Mouse (Mus musculus) forebrain, embryonic 14.5 days (tissue): ENCODE results near the gene Mfsd1. TPM values are rescaled to one million over a fixed set of nuclear protein-coding genes. Genes with fewer than 3 reads are reported as not detected.

Experiments used
- ATAC-seq: fragments of 200-750 bp; cut with Nextera tagmentation; 2 replicates; pipeline ENCODE4 v1.8.0; 2017; ENCODE audit warnings: mild to moderate bottlenecking, moderate library complexity
- DNase-seq: peaks from one replicate; pipeline ENCODE4 v3.0.0-alpha.2; 2015; ENCODE audit warnings: low spot score
- H3K27ac ChIP-seq: fragments of 300-500 bp; sonication (generic); 2 replicates; pipeline ENCODE4 v1.5.1; 2014; ENCODE audit warnings: low read depth, mild to moderate bottlenecking, control low read depth, low read length, moderate library complexity
- H3K27me3 ChIP-seq: fragments of 300-500 bp; sonication (generic); replicated peaks from 2 replicates; pipeline ENCODE4 v1.6.1; 2014; ENCODE audit warnings: low read length, control low read depth, mixed read lengths; ENCODE audit not compliant: control insufficient read depth, insufficient read depth
- H3K36me3 ChIP-seq: fragments of 300-500 bp; sonication (generic); 2 replicates; pipeline ENCODE4 v1.6.1; 2014; ENCODE audit warnings: low read length, control low read depth; ENCODE audit not compliant: control insufficient read depth, insufficient read depth
- H3K4me1 ChIP-seq: fragments of 300-500 bp; sonication (generic); 2 replicates; pipeline ENCODE4 v1.6.1; 2014; ENCODE audit warnings: antibody characterized with exemption, low read length, control low read depth; ENCODE audit not compliant: control insufficient read depth, insufficient read depth
- H3K4me2 ChIP-seq: fragments of 300-500 bp; sonication (generic); 2 replicates; pipeline ENCODE4 v1.6.1; 2014; ENCODE audit warnings: mild to moderate bottlenecking, control low read depth, low read length
- H3K4me3 ChIP-seq: fragments of 300-500 bp; sonication (generic); 2 replicates; pipeline ENCODE4 v1.5.1; 2014; ENCODE audit warnings: low read depth, low read length, control low read depth
- H3K9ac ChIP-seq: fragments of 300-500 bp; sonication (generic); 2 replicates; pipeline ENCODE4 v1.6.1; 2014; ENCODE audit warnings: mild to moderate bottlenecking, low read length, control low read depth, moderate library complexity
- H3K9me3 ChIP-seq: fragments of 300-500 bp; sonication (generic); replicated peaks from 2 replicates; pipeline ENCODE4 v1.6.1; 2016; ENCODE audit warnings: low read length, control low read depth, mixed read lengths; ENCODE audit not compliant: control insufficient read depth
- WGBS: fragments of 180-500 bp; shearing (Covaris S2); extraction: QIAGEN DNeasy Blood & Tissue Kit; methylation state at CpG from one replicate; pipeline ENCODE4 v1.1.7; 2014; 5-methylcytosine and 5-hydroxymethylcytosine counted together
- polyA plus RNA-seq: library from polyadenylated mRNA; unstranded; fragments of >200 nt; fragmentation: Nextera tagmentation; extraction: Ambion mirVana; gene quantifications from 2 replicates; pipeline ENCODE4 v1.2.1, GENCODE M21; 2014

The Mfsd1 gene
- 41.2 and 43.2 TPM in 2 replicates for polyA plus RNA-seq

GRCm38 (mm10) chr3:67582273-67583124 lies at the start of gene Mfsd1:
Gene Mfsd1 (plus strand): TSS chr3:67582741.
- H3K9ac ChIP-seq, result peak within 1 kb of the TSS; percentile 66
- peak; percentile 93 for ATAC-seq

GRCm38 (mm10) chr3:67543630-67544029 lies 38.9 kb upstream of the Mfsd1 start:
- Histone ChIP-seq H3K4me1 (no peaks in the 10 kb centered on the region), H3K36me3 (no peaks in the 10 kb centered on the region), H3K9ac (no peak overlapping the region), H3K27ac (no peak overlapping the region), H3K4me3 (no peak overlapping the region), H3K9me3 (no peaks in the 10 kb centered on the region), H3K27me3 (no peaks in the 10 kb centered on the region), H3K4me2 (no peak overlapping the region)
- ATAC-seq (no peak), DNase-seq (no peak)
- 82% methylated on average over 8 of the region's 8 CpGs for WGBS

More at GRCm38 (mm10) chr3:67582273-67583124, at the start of gene Mfsd1:
- H3K4me1 ChIP-seq, result peaks cover 6% of the 10 kb centered on the region
- peak within 1 kb of the TSS; percentile 88 for H3K4me3 ChIP-seq
- WGBS, result 5% methylated on average over 54 of the region's 54 CpGs
- H3K4me2 ChIP-seq, result peak within 1 kb of the TSS; percentile 72
- H3K36me3 ChIP-seq, result peaks cover 19% of the 10 kb centered on the region; the same call in 1 of the 2 replicates
- H3K27ac ChIP-seq, result peak within 1 kb of the TSS; percentile 41; the same call in 1 of the 2 replicates
- 0 out of 2 replicates have a peak, but pooled peaks cover 4% of the 10 kb centered on the region for H3K27me3 ChIP-seq
- no peaks in the 10 kb centered on the region for H3K9me3 ChIP-seq
- DNase-seq, result peak; percentile 98

- Histone ChIP-seq H3K27ac (no peak overlapping the region), H3K27me3 (no peaks in the 10 kb centered on the region), H3K4me3 (no peak overlapping the region), H3K4me2 (no peak overlapping the region), H3K4me1 (no peaks in the 10 kb centered on the region), H3K36me3 (no peaks in the 10 kb centered on the region), H3K9ac (no peak overlapping the region), H3K9me3 (no peaks in the 10 kb centered on the region)
- ATAC-seq, result no peak
- 78% methylated on average over 3 of the region's 3 CpGs for WGBS
- DNase-seq, result no peak
Observed at GRCm38 (mm10) chr3:67551193-67551592, 31.3 kb upstream of the Mfsd1 start.

GRCm38 (mm10) chr3:67553281-67553680 lies 29.3 kb upstream of the Mfsd1 start:
- H3K9me3 ChIP-seq, result no peaks in the 10 kb centered on the region
- H3K4me3 ChIP-seq, result no peak overlapping the region
- 0 out of 2 replicates have a peak overlapping the region, but pooled peaks have one; percentile 12 for H3K4me2 ChIP-seq
- H3K36me3 ChIP-seq, result no peaks in the 10 kb centered on the region
- no peak overlapping the region for H3K27ac ChIP-seq
- ATAC-seq (no peak), DNase-seq (peak; percentile 24)
- H3K4me1 ChIP-seq, result no peaks in the 10 kb centered on the region
- no peaks in the 10 kb centered on the region for H3K27me3 ChIP-seq
- WGBS, result 52% methylated on average over 4 of the region's 4 CpGs
- no peak overlapping the region for H3K9ac ChIP-seq

GRCm38 (mm10) chr3:67553927-67554448 lies 28.6 kb upstream of the Mfsd1 start:
- Histone ChIP-seq H3K27ac (no peak overlapping the region), H3K9ac (no peak overlapping the region), H3K27me3 (no peaks in the 10 kb centered on the region), H3K36me3 (no peaks in the 10 kb centered on the region), H3K4me3 (no peak overlapping the region), H3K9me3 (no peaks in the 10 kb centered on the region), H3K4me2 (no peak overlapping the region), H3K4me1 (no peaks in the 10 kb centered on the region)
- ATAC-seq, result no peak
- DNase-seq, result no peak
- WGBS, result 91% methylated on average over 5 of the region's 5 CpGs

GRCm38 (mm10) chr3:67555211-67555610 lies 27.3 kb upstream of the Mfsd1 start:
- WGBS, result 79% methylated on average over 5 of the region's 5 CpGs
- Histone ChIP-seq H3K4me3 (no peak overlapping the region), H3K36me3 (no peaks in the 10 kb centered on the region), H3K27me3 (no peaks in the 10 kb centered on the region), H3K27ac (no peak overlapping the region), H3K9ac (no peak overlapping the region), H3K4me1 (no peaks in the 10 kb centered on the region), H3K4me2 (no peak overlapping the region), H3K9me3 (no peaks in the 10 kb centered on the region)
- DNase-seq (no peak), ATAC-seq (no peak)

GRCm38 (mm10) chr3:67557200-67557651 lies 25.3 kb upstream of the Mfsd1 start:
- Histone ChIP-seq H3K4me3 (peak overlapping the region; percentile 14; the same call in 1 of the 2 replicates), H3K9ac (peak overlapping the region; percentile 22; the same call in 1 of the 2 replicates), H3K27ac (peak overlapping the region; percentile 58), H3K27me3 (no peaks in the 10 kb centered on the region), H3K4me2 (peak overlapping the region; percentile 35), H3K9me3 (no peaks in the 10 kb centered on the region), H3K4me1 (no peaks in the 10 kb centered on the region), H3K36me3 (no peaks in the 10 kb centered on the region)
- peak; percentile 90 for ATAC-seq
- peak; percentile 68 for DNase-seq
- WGBS, result 37% methylated on average over 14 of the region's 14 CpGs

- H3K27me3 ChIP-seq, result no peaks in the 10 kb centered on the region
- H3K4me2 ChIP-seq, result peak overlapping the region; percentile 35
- DNase-seq (no peak), ATAC-seq (peak; percentile 41; the same call in 1 of the 2 replicates)
- H3K27ac ChIP-seq, result no peak overlapping the region
- WGBS, result 82% methylated on average over 14 of the region's 14 CpGs
- no peaks in the 10 kb centered on the region for H3K9me3 ChIP-seq
- no peaks in the 10 kb centered on the region for H3K4me1 ChIP-seq
- no peak overlapping the region for H3K4me3 ChIP-seq
- H3K36me3 ChIP-seq, result no peaks in the 10 kb centered on the region
- H3K9ac ChIP-seq, result no peak overlapping the region; the same call in 1 of the 2 replicates
Observed at GRCm38 (mm10) chr3:67557718-67558354, 24.7 kb upstream of the Mfsd1 start.
